ENCODE assay signal across 23 mouse cellular contexts in the genomic region with DNA sequence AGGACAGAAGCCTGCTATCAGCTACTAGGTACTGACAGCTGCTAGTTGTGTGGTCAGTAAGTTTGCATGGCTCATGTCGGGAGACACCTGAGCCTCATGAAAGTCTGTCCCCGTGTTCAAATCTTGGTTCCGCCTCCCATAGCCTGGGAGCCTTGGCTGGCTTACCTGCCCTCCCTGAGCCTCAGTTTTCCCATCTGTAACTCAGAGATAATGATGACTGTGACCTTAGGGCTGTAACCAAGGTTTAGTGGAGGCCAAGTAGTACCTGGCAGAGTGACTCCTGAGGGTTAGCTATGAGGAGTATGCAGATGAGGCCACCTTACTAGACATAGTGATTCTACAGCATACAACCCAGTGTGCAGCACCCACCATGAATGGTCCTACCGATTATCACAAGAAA.
"Had no signal": no experiment of that assay in that cellular context is flagged by ENCODE, and none has a peak within 500 bp of the region (broad histone marks: within the 10 kb centered on the region; RNA-seq: fewer than 3 reads in every experiment).

No protein-coding gene starts in this region.

- DNase-seq: gastrocnemius, postnatal 14 days; heart, adult 18-20 months; heart, postnatal 10 days; heart, postnatal 4 days; kidney, adult 18-20 months; kidney, adult 8-10 months; kidney, postnatal 10 days; kidney, postnatal 25 days; kidney, postnatal 4 days; layer of hippocampus, postnatal 36 days; left cerebral cortex, postnatal 4 days had no signal

- H3K27ac ChIP-seq: heart, embryonic 10.5 days; hindbrain, embryonic 10.5 days; hindbrain, embryonic 12.5 days; hindbrain, embryonic 14.5 days; intestine, embryonic 15.5 days; layer of hippocampus, adult 2 months; limb, embryonic 13.5 days; limb, embryonic 15.5 days had no signal

- H3K4me2 ChIP-seq: heart, embryonic 12.5 days; hindbrain, embryonic 12.5 days; hindbrain, embryonic 14.5 days; intestine, embryonic 15.5 days; limb, embryonic 13.5 days; limb, embryonic 15.5 days had no signal

- ATAC-seq: hindbrain, embryonic 16.5 days; inflammation-experienced regulatory T-cells, adult 6 months; intestine, embryonic 15.5 days; intestine, postnatal 0 days had no signal

- H3K27me3 ChIP-seq: heart, embryonic 12.5 days; hindbrain, embryonic 12.5 days; intestine, embryonic 15.5 days; limb, embryonic 13.5 days; limb, embryonic 15.5 days had no signal

- H3K9me3 ChIP-seq: heart, embryonic 10.5 days; heart, embryonic 12.5 days; hindbrain, embryonic 10.5 days; hindbrain, embryonic 12.5 days; intestine, embryonic 15.5 days; limb, embryonic 13.5 days; limb, embryonic 15.5 days had no signal

- H3K4me1 ChIP-seq: hindbrain, embryonic 12.5 days had no signal

- H3K9ac ChIP-seq: heart, embryonic 12.5 days; hindbrain, embryonic 12.5 days; hindbrain, embryonic 14.5 days; intestine, embryonic 15.5 days; limb, embryonic 13.5 days; limb, embryonic 15.5 days had no signal

- H3K4me3 ChIP-seq: heart, embryonic 10.5 days; heart, embryonic 12.5 days; hindbrain, embryonic 10.5 days; hindbrain, embryonic 12.5 days; intestine, embryonic 15.5 days; layer of hippocampus, adult 2 months; limb, embryonic 13.5 days; limb, embryonic 15.5 days had no signal

- H3K36me3 ChIP-seq: heart, embryonic 10.5 days; heart, embryonic 12.5 days; hindbrain, embryonic 10.5 days; hindbrain, embryonic 12.5 days; intestine, embryonic 15.5 days; limb, embryonic 13.5 days; limb, embryonic 15.5 days had no signal
